ENCODE assay signal across 18 mouse cellular contexts in the genomic region with DNA sequence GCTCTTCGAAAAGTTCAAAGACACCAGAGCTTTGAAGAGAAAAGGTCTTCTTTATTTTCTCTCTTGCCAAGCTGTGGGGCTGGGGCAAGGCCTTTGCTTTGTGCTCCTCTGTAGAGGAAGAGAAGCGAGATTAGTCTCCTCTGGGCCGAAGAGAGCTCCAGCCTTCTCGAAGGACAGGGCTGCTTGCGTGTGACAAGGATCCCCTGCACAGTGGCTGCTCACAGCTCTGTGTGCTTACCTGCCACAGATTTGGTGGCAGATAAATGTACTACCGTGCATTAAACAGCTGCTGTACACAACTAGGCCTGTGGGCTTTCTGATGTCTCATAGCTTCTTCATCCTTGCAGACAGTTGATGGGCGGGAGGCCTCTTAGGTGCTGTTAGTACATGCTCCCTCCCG.
DNase-seq lines count a peak whose midpoint lies in the region; ATAC-seq and TF ChIP-seq lines count a peak whose summit lies in the region.
"Had no signal": no experiment of that assay in that cellular context is flagged by ENCODE, and none has a peak within 500 bp of the region (broad histone marks: within the 10 kb centered on the region; RNA-seq: fewer than 3 reads in every experiment).

No protein-coding gene starts in this region.

- no peaks in the 10 kb centered on the region for H3K27me3 ChIP-seq in heart, postnatal 0 days (ENCODE audit: control insufficient read depth, insufficient read depth, low read length)
- peaks cover 53% of the 10 kb centered on the region for H3K27me3 ChIP-seq in heart, embryonic 10.5 days (ENCODE audit: insufficient read depth, poor library complexity, severe bottlenecking)
- no peaks in the 10 kb centered on the region for H3K27me3 ChIP-seq in splenic B cell, adult 2 months (ENCODE audit: control insufficient read depth, insufficient read depth, low read length, poor library complexity, severe bottlenecking)
- H3K27me3 ChIP-seq in embryonic facial prominence, embryonic 10.5 days (replicated peaks; ENCODE audit: low read depth, poor library complexity, severe bottlenecking), result peaks cover 54% of the 10 kb centered on the region

- H3K27ac ChIP-seq in heart, postnatal 0 days (ENCODE audit: low read depth), result peak overlapping the region; percentile 22; the same call in 1 of the 2 replicates
- no peak overlapping the region for H3K27ac ChIP-seq in heart, embryonic 10.5 days
- H3K27ac ChIP-seq in embryonic facial prominence, embryonic 10.5 days (replicated peaks), result no peak overlapping the region
- H3K27ac ChIP-seq: heart, embryonic 13.5 days; hindbrain, postnatal 0 days; limb, embryonic 15.5 days had no signal

- TF ChIP-seq EP300 in heart, postnatal 0 days (IDR thresholded peaks at IDR 0.05; ENCODE audit: low read depth), result no peak

- H3K36me3 ChIP-seq in heart, postnatal 0 days (replicated peaks; ENCODE audit: control insufficient read depth, insufficient read depth, low read length), result no peaks in the 10 kb centered on the region
- no peaks in the 10 kb centered on the region for H3K36me3 ChIP-seq in heart, embryonic 10.5 days
- no peaks in the 10 kb centered on the region for H3K36me3 ChIP-seq in splenic B cell, adult 2 months (ENCODE audit: control insufficient read depth, insufficient read depth, low read length, poor library complexity, severe bottlenecking)
- no peaks in the 10 kb centered on the region for H3K36me3 ChIP-seq in embryonic facial prominence, embryonic 10.5 days (replicated peaks)
- H3K36me3 ChIP-seq: heart, embryonic 13.5 days; limb, embryonic 15.5 days had no signal

- no peak for DNase-seq in heart, postnatal 0 days (ENCODE audit: low spot score)
- no peak for DNase-seq in heart, embryonic 10.5 days (ENCODE audit: low spot score)
- DNase-seq in T-cell, adult 2 months (ENCODE audit: low spot score), result peak; percentile 58
- DNase-seq in splenic B cell, adult 2 months (ENCODE audit: low read depth, low spot score), result peak; percentile 51
- peak; percentile 55 to 58 for DNase-seq in thymus, postnatal 36 days
- DNase-seq in kidney, postnatal 25 days, result no peak
- DNase-seq in lung, adult 18-20 months, result no peak
- no peak for DNase-seq in embryonic facial prominence, embryonic 10.5 days (ENCODE audit: low spot score)
- DNase-seq: adrenal gland, adult 8-10 months; cerebellum, adult 9-10 months; heart, postnatal 4 days; kidney, adult 2 months; kidney, postnatal 14 days had no signal

- no peak for ATAC-seq in heart, postnatal 0 days (ENCODE audit: insufficient read depth, low read depth)
- ATAC-seq: forebrain, embryonic 16.5 days; hindbrain, postnatal 0 days had no signal

- H3K4me1 ChIP-seq in heart, postnatal 0 days (ENCODE audit: control insufficient read depth, insufficient read depth), result peaks cover 11% of the 10 kb centered on the region
- peaks cover 31% of the 10 kb centered on the region for H3K4me1 ChIP-seq in heart, embryonic 10.5 days
- peaks cover 51% of the 10 kb centered on the region for H3K4me1 ChIP-seq in embryonic facial prominence, embryonic 10.5 days

- no peak overlapping the region for H3K4me3 ChIP-seq in heart, postnatal 0 days (ENCODE audit: low read depth, low read length)
- H3K4me3 ChIP-seq in heart, embryonic 10.5 days, result no peak overlapping the region
- no peak overlapping the region for H3K4me3 ChIP-seq in embryonic facial prominence, embryonic 10.5 days
- H3K4me3 ChIP-seq: heart, embryonic 13.5 days; limb, embryonic 15.5 days; megakaryocyte, embryonic 14.5 days had no signal

- WGBS in heart, postnatal 0 days, result 84% methylated on average over 8 of the region's 8 CpGs
- WGBS in heart, embryonic 10.5 days, result 70% methylated on average over 8 of the region's 8 CpGs
- WGBS in embryonic facial prominence, embryonic 10.5 days, result 75% methylated on average over 8 of the region's 8 CpGs

- no peak overlapping the region for H3K4me2 ChIP-seq in heart, postnatal 0 days (ENCODE audit: low read depth, low read length)
- H3K4me2 ChIP-seq: heart, embryonic 13.5 days; limb, embryonic 15.5 days had no signal

- H3K9me3 ChIP-seq in heart, postnatal 0 days (replicated peaks; ENCODE audit: control insufficient read depth, low read length), result no peaks in the 10 kb centered on the region
- H3K9me3 ChIP-seq in heart, embryonic 10.5 days, result no peaks in the 10 kb centered on the region
- H3K9me3 ChIP-seq in embryonic facial prominence, embryonic 10.5 days, result no peaks in the 10 kb centered on the region
- H3K9me3 ChIP-seq: heart, embryonic 13.5 days; limb, embryonic 15.5 days had no signal

- TF ChIP-seq CTCF in heart, postnatal 0 days (IDR thresholded peaks at IDR 0.05; ENCODE audit: low read depth), result no peak

- H3K9ac ChIP-seq in heart, postnatal 0 days (replicated peaks; ENCODE audit: low read depth, low read length), result no peak overlapping the region
- H3K9ac ChIP-seq: heart, embryonic 13.5 days; limb, embryonic 15.5 days had no signal

Comparison
In these comparisons a context has a peak if more than half of its experiments do, and no peak if none do; other contexts are left out.
1. DNase-seq: peak in T-cell, adult 2 months (single experiment), splenic B cell, adult 2 months (single experiment) and thymus, postnatal 36 days (2 of 2); none in heart, postnatal 0 days (single experiment), heart, embryonic 10.5 days (single experiment), kidney, postnatal 25 days (0 of 2), lung, adult 18-20 months (0 of 2) and embryonic facial prominence, embryonic 10.5 days (single experiment).